Mouse (Mus musculus) layer of hippocampus, adult 18-20 months (tissue): ENCODE measurements around the gene Notch2. TPM values are rescaled to one million over a fixed set of nuclear protein-coding genes. Genes with fewer than 3 reads are reported as not detected.

Experiments
- DNase-seq, 2 experiments: peaks; one replicate each; pipeline ENCODE4 v3.0.0; 2022; ENCODE audit warnings: low spot score in 2 of 2
- total RNA-seq, 2 experiments: library from RNA; stranded (reverse); gene quantifications; 2 replicates each; pipeline ENCODE4 v1.2.3; 2021

The Notch2 gene
- total RNA-seq, 2 experiments from 2014 or later, result 21.4 to 22.8 TPM

GRCm38 (mm10) chr3:98050492-98051406 lies 37.4 kb downstream of the Notch2 start:
- DNase-seq, result no peak

- DNase-seq, result no peak
Observed at GRCm38 (mm10) chr3:98051407-98051968, 38.2 kb downstream of the Notch2 start.

GRCm38 (mm10) chr3:98052507-98053430 lies 39.4 kb downstream of the Notch2 start:
- no peak for DNase-seq

GRCm38 (mm10) chr3:98053817-98054216 lies 40.5 kb downstream of the Notch2 start:
- DNase-seq, result no peak

GRCm38 (mm10) chr3:98054334-98055007 lies 41.1 kb downstream of the Notch2 start:
- no peak for DNase-seq

GRCm38 (mm10) chr3:98055008-98055345 lies 41.6 kb downstream of the Notch2 start:
- DNase-seq, result no peak

- no peak for DNase-seq
Observed at GRCm38 (mm10) chr3:98055808-98056728, 42.7 kb downstream of the Notch2 start.

GRCm38 (mm10) chr3:98056956-98057365 lies 43.6 kb downstream of the Notch2 start:
- DNase-seq, result no peak

- no peak for DNase-seq
Observed at GRCm38 (mm10) chr3:98059076-98059475, 45.7 kb downstream of the Notch2 start.

- no peak for DNase-seq
Observed at GRCm38 (mm10) chr3:98060981-98061660, 47.8 kb downstream of the Notch2 start.

GRCm38 (mm10) chr3:98061661-98062330 lies 48.5 kb downstream of the Notch2 start:
- no peak for DNase-seq

- DNase-seq, result no peak
Observed at GRCm38 (mm10) chr3:98062591-98063185, 49.4 kb downstream of the Notch2 start.

- DNase-seq, result peak; percentile 39 to 73
Observed at GRCm38 (mm10) chr3:98063186-98063771, 50.0 kb downstream of the Notch2 start.

GRCm38 (mm10) chr3:98063833-98064232 lies 50.5 kb downstream of the Notch2 start:
- no peak for DNase-seq

- DNase-seq, result no peak
Observed at GRCm38 (mm10) chr3:98065004-98065403, 51.7 kb downstream of the Notch2 start.

- DNase-seq, result no peak
Observed at GRCm38 (mm10) chr3:98066434-98066833, 53.1 kb downstream of the Notch2 start.

GRCm38 (mm10) chr3:98067413-98067812 lies 54.1 kb downstream of the Notch2 start:
- peak in 1 of 2 experiments; percentile 75 for DNase-seq
